ENCODE assay signal across 20 mouse cellular contexts in the genomic region with DNA sequence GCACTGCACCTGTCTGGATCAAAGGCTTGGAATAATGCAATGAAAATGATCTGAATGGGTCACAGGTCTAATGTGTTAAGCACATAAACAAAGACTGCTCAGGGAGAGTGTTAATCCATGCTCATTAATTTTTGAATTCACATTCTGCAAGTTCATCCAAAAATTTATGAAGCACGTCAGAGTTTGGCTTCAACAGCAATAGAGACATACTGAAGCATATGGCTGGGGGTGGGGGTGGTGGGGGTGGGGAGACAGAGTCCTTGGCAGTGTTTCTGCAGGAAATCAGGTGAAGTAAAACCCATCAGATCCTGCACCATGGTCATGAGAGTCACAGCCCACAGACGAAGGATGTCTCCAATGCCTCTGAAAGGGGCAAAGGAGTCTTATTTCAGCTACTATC.
DNase-seq lines count a peak whose midpoint lies in the region; ATAC-seq and TF ChIP-seq lines count a peak whose summit lies in the region.
"Had no signal": no experiment of that assay in that cellular context is flagged by ENCODE, and none has a peak within 500 bp of the region (broad histone marks: within the 10 kb centered on the region; RNA-seq: fewer than 3 reads in every experiment).

No protein-coding gene starts in this region.

- H3K9me3 ChIP-seq in hindbrain, embryonic 14.5 days (ENCODE audit: control insufficient read depth, low read length): no peaks in the 10 kb centered on the region
- no peaks in the 10 kb centered on the region for H3K9me3 ChIP-seq in hindbrain, embryonic 10.5 days
- H3K9me3 ChIP-seq in midbrain, postnatal 0 days (ENCODE audit: low read length): no peaks in the 10 kb centered on the region
- no peaks in the 10 kb centered on the region for H3K9me3 ChIP-seq in midbrain, embryonic 15.5 days
- H3K9me3 ChIP-seq in forebrain, postnatal 0 days (ENCODE audit: low read length): no peaks in the 10 kb centered on the region
- H3K9me3 ChIP-seq: embryonic facial prominence, embryonic 10.5 days; heart, embryonic 15.5 days had no signal

- no peak for TF ChIP-seq CTCF in midbrain, postnatal 0 days (IDR thresholded peaks at IDR 0.05)
- no peak for TF ChIP-seq CTCF in forebrain, postnatal 0 days (IDR thresholded peaks at IDR 0.05; ENCODE audit: low read depth)

- no peak overlapping the region for H3K27ac ChIP-seq in hindbrain, embryonic 14.5 days
- H3K27ac ChIP-seq in hindbrain, embryonic 10.5 days: no peak overlapping the region
- H3K27ac ChIP-seq in midbrain, postnatal 0 days (ENCODE audit: low read depth, low read length): no peak overlapping the region
- H3K27ac ChIP-seq in midbrain, embryonic 15.5 days: no peak overlapping the region
- no peak overlapping the region for H3K27ac ChIP-seq in forebrain, postnatal 0 days (ENCODE audit: low read depth, low read length)
- H3K27ac ChIP-seq: embryonic facial prominence, embryonic 10.5 days; heart, adult 2 months; heart, embryonic 15.5 days had no signal

- H3K4me2 ChIP-seq in hindbrain, embryonic 14.5 days (replicated peaks): no peak overlapping the region
- H3K4me2 ChIP-seq in midbrain, postnatal 0 days (ENCODE audit: low read depth, low read length, poor library complexity, severe bottlenecking): no peak overlapping the region
- H3K4me2 ChIP-seq in midbrain, embryonic 15.5 days: no peak overlapping the region
- no peak overlapping the region for H3K4me2 ChIP-seq in forebrain, postnatal 0 days (ENCODE audit: low read depth)
- H3K4me2 ChIP-seq: heart, embryonic 11.5 days; heart, embryonic 15.5 days had no signal

- no peak overlapping the region for H3K4me3 ChIP-seq in hindbrain, embryonic 14.5 days (replicated peaks; ENCODE audit: low read length)
- no peak overlapping the region for H3K4me3 ChIP-seq in hindbrain, embryonic 10.5 days
- no peak overlapping the region for H3K4me3 ChIP-seq in midbrain, postnatal 0 days (ENCODE audit: low read depth, low read length)
- no peak overlapping the region for H3K4me3 ChIP-seq in midbrain, embryonic 15.5 days
- H3K4me3 ChIP-seq in forebrain, postnatal 0 days (ENCODE audit: low read depth, low read length): no peak overlapping the region
- H3K4me3 ChIP-seq: embryonic facial prominence, embryonic 10.5 days; heart, adult 2 months; heart, embryonic 15.5 days had no signal

- no peak for ATAC-seq in hindbrain, embryonic 14.5 days (ENCODE audit: low FRiP score)
- no peak for ATAC-seq in midbrain, postnatal 0 days (ENCODE audit: low FRiP score)
- no peak for ATAC-seq in midbrain, embryonic 15.5 days (replicated peaks)
- no peak for ATAC-seq in forebrain, postnatal 0 days
- no peak for ATAC-seq in monocyte, adult 5-6 weeks (replicated peaks; ENCODE audit: insufficient number of reproducible peaks, low FRiP score, low TSS enrichment, poor library complexity, severe bottlenecking)
- ATAC-seq: activated CD4-positive, CD25-positive, alpha-beta regulatory T cell, adult 4 months had no signal

- H3K27me3 ChIP-seq in hindbrain, embryonic 14.5 days (ENCODE audit: control insufficient read depth, insufficient read depth, low read length): no peaks in the 10 kb centered on the region
- no peaks in the 10 kb centered on the region for H3K27me3 ChIP-seq in hindbrain, embryonic 10.5 days (ENCODE audit: insufficient read depth, poor library complexity, severe bottlenecking)
- no peaks in the 10 kb centered on the region for H3K27me3 ChIP-seq in midbrain, postnatal 0 days (ENCODE audit: insufficient read depth, low read length)
- no peaks in the 10 kb centered on the region for H3K27me3 ChIP-seq in midbrain, embryonic 15.5 days (replicated peaks)
- H3K27me3 ChIP-seq in forebrain, postnatal 0 days (ENCODE audit: insufficient read depth, low read length): no peaks in the 10 kb centered on the region
- H3K27me3 ChIP-seq: heart, embryonic 15.5 days had no signal

- DNase-seq in cerebellum, postnatal 14 days: peak; percentile 18 to 41
- DNase-seq in cerebellum, postnatal 4 days (ENCODE audit: low spot score in 2 of 2): no peak
- peak; percentile 28 for DNase-seq in hindbrain, embryonic 14.5 days (ENCODE audit: low spot score)
- no peak for DNase-seq in hindbrain, embryonic 10.5 days (ENCODE audit: low spot score)
- peak; percentile 58 for DNase-seq in midbrain, postnatal 0 days (ENCODE audit: low spot score)
- peak; percentile 6 for DNase-seq in forebrain, postnatal 0 days
- DNase-seq: adrenal gland, postnatal 14 days; cerebellum, adult 2 months; cerebellum, postnatal 36 days; gastrocnemius, postnatal 14 days; heart, adult 2 months; heart, postnatal 14 days; kidney, adult 11 months; kidney, adult 9 months had no signal

- no peaks in the 10 kb centered on the region for H3K4me1 ChIP-seq in hindbrain, embryonic 14.5 days (replicated peaks; ENCODE audit: control insufficient read depth, insufficient read depth, low read length)
- no peaks in the 10 kb centered on the region for H3K4me1 ChIP-seq in hindbrain, embryonic 10.5 days (replicated peaks)
- no peaks in the 10 kb centered on the region for H3K4me1 ChIP-seq in midbrain, postnatal 0 days (ENCODE audit: insufficient read depth, low read length)
- H3K4me1 ChIP-seq in midbrain, embryonic 15.5 days: no peaks in the 10 kb centered on the region
- H3K4me1 ChIP-seq in forebrain, postnatal 0 days (ENCODE audit: insufficient read depth): no peaks in the 10 kb centered on the region
- H3K4me1 ChIP-seq: embryonic facial prominence, embryonic 10.5 days; heart, embryonic 15.5 days had no signal

- 68% methylated on average over 2 of the region's 2 CpGs for WGBS in hindbrain, embryonic 14.5 days
- 81% methylated on average over 2 of the region's 2 CpGs for WGBS in hindbrain, embryonic 10.5 days
- 67% methylated on average over 2 of the region's 2 CpGs for WGBS in midbrain, postnatal 0 days
- whole genome bisulfite sequencing in midbrain, embryonic 15.5 days: 59% methylated on average over 2 of the region's 2 CpGs
- 47% methylated on average over 2 of the region's 2 CpGs for WGBS in forebrain, postnatal 0 days

- H3K9ac ChIP-seq in hindbrain, embryonic 14.5 days: no peak overlapping the region
- H3K9ac ChIP-seq in midbrain, postnatal 0 days (replicated peaks; ENCODE audit: low read length, poor library complexity, severe bottlenecking): no peak overlapping the region
- H3K9ac ChIP-seq in midbrain, embryonic 15.5 days: no peak overlapping the region
- H3K9ac ChIP-seq in forebrain, postnatal 0 days: no peak overlapping the region
- H3K9ac ChIP-seq: heart, embryonic 15.5 days had no signal

- H3K36me3 ChIP-seq in hindbrain, embryonic 14.5 days (replicated peaks; ENCODE audit: control insufficient read depth, insufficient read depth): no peaks in the 10 kb centered on the region
- H3K36me3 ChIP-seq in hindbrain, embryonic 10.5 days: no peaks in the 10 kb centered on the region
- no peaks in the 10 kb centered on the region for H3K36me3 ChIP-seq in midbrain, postnatal 0 days (ENCODE audit: insufficient read depth, low read length)
- H3K36me3 ChIP-seq in midbrain, embryonic 15.5 days (replicated peaks): no peaks in the 10 kb centered on the region
- no peaks in the 10 kb centered on the region for H3K36me3 ChIP-seq in forebrain, postnatal 0 days (ENCODE audit: insufficient read depth)
- H3K36me3 ChIP-seq: embryonic facial prominence, embryonic 10.5 days; heart, embryonic 15.5 days had no signal

Comparison
In these comparisons a context has a peak if more than half of its experiments do, and no peak if none do; other contexts are left out.
1. DNase-seq: peak in cerebellum, postnatal 14 days (2 of 2), hindbrain, embryonic 14.5 days (single experiment), midbrain, postnatal 0 days (single experiment) and forebrain, postnatal 0 days (single experiment); none in cerebellum, postnatal 4 days (0 of 2) and hindbrain, embryonic 10.5 days (single experiment).